Mouse (Mus musculus): ENCODE measurements around the gene Arrdc5.

DNA sequence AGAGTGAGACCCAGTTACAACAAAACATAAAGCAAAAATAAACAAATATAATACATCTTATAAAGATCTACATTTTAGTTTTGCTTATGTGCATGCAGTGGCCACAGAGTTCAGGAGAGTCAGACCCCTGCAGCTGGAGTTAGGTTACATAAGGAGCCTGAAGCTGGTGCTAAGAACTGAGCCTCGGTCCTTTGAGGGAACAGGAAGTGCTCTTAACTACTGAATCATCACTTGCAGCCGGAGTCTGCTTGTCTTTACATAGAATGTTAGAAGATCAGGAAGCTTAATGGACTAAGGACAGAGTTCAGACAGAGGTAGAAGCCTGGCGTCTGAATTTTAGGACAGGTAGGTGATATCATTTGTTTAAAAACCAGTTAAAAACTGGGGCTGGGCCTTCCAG lies 11.2 kb downstream of the Arrdc5 start:
- TF ChIP-seq GATA1 (IDR thresholded peaks at IDR 0.05; ENCODE audit: borderline replicate concordance, low read length): no peak
- no peak for TF ChIP-seq FLI1 (IDR thresholded peaks at IDR 0.05; ENCODE audit: low read length)

Data from megakaryocyte, embryonic 14.5 days (primary cell).